Mouse (Mus musculus) cerebellum, postnatal 4 days (tissue): ENCODE measurements at regions not wholly inside any gene's neighbourhood (a gene's known extent, or its start where the extent isn't known, plus 50 kb on each side); places are given as distances from the start of the nearest gene placed in this dataset.

Source experiments
- DNase-seq, 2 experiments: peaks; one replicate each; pipeline ENCODE4 v3.0.0; 2022; ENCODE audit warnings: low spot score in 2 of 2, mixed read lengths in 1 of 2

GRCm38 (mm10) chr13:117334125-117334524 is 113.2 kb upstream of the Gm17509 start:
- no peak for DNase-seq

GRCm38 (mm10) chr13:117334539-117334938 is 113.7 kb upstream of the Gm17509 start:
- DNase-seq = no peak

- DNase-seq = no peak
Observed at GRCm38 (mm10) chr13:117381086-117381595, 160.3 kb upstream of the Gm17509 start.

- DNase-seq = no peak
Observed at GRCm38 (mm10) chr13:117383480-117384137, 162.7 kb upstream of the Gm17509 start.

- DNase-seq = no peak
Observed at GRCm38 (mm10) chr13:117390287-117390686, 169.4 kb upstream of the Gm17509 start.

- DNase-seq = no peak
Observed at GRCm38 (mm10) chr13:117393488-117393887, 172.6 kb upstream of the Gm17509 start.

- DNase-seq = no peak
Observed at GRCm38 (mm10) chr13:117401245-117401644, 180.4 kb upstream of the Gm17509 start.

- no peak for DNase-seq
Observed at GRCm38 (mm10) chr13:117409940-117410339, 189.1 kb upstream of the Gm17509 start.

- no peak for DNase-seq
Observed at GRCm38 (mm10) chr13:117413616-117414015, 188.5 kb upstream of the Hcn1 start.

GRCm38 (mm10) chr13:117423558-117423957 is 178.6 kb upstream of the Hcn1 start:
- no peak for DNase-seq

- no peak for DNase-seq
Observed at GRCm38 (mm10) chr13:117425015-117425414, 177.1 kb upstream of the Hcn1 start.

- DNase-seq = no peak
Observed at GRCm38 (mm10) chr13:117467407-117467806, 134.7 kb upstream of the Hcn1 start.

- no peak for DNase-seq
Observed at GRCm38 (mm10) chr13:117472726-117473125, 129.4 kb upstream of the Hcn1 start.

GRCm38 (mm10) chr13:117482624-117483023 is 119.5 kb upstream of the Hcn1 start:
- DNase-seq = no peak

- no peak for DNase-seq
Observed at GRCm38 (mm10) chr13:117508746-117509145, 93.4 kb upstream of the Hcn1 start.

- DNase-seq = peak; percentile 34 to 52
Observed at GRCm38 (mm10) chr13:117550108-117550507, 52.0 kb upstream of the Hcn1 start.
